10 mouse cellular contexts compared by ENCODE assay signal in genomic region chr10:68446797-68447125, GRCm38 (mm10).
DNase-seq lines count a peak whose midpoint lies in the region; TF ChIP-seq lines count a peak whose summit lies in the region.
"Had no signal": no experiment of that assay in that cellular context is flagged by ENCODE, and none has a peak within 500 bp of the region (broad histone marks: within the 10 kb centered on the region; RNA-seq: fewer than 3 reads in every experiment).

No protein-coding gene starts in this region.

- TF ChIP-seq POLR2A in embryonic fibroblast, embryonic 13.5 days (IDR thresholded peaks at IDR 0.05; ENCODE audit: low read depth, low read length), result peak; percentile 24; the same call in 1 of the 2 replicates

- H3K27ac ChIP-seq in embryonic fibroblast, embryonic 13.5 days (ENCODE audit: insufficient read depth, low read length), result peak overlapping the region; percentile 99

- no peak for TF ChIP-seq CTCF in embryonic fibroblast, embryonic 13.5 days (IDR thresholded peaks at IDR 0.05; ENCODE audit: borderline replicate concordance, insufficient read depth, low read length)

- 6% methylated on average over 5 of the region's 5 CpGs for WGBS in large intestine, adult 2 months

- peaks cover 17% of the 10 kb centered on the region for H3K4me1 ChIP-seq in embryonic fibroblast, embryonic 13.5 days (ENCODE audit: control insufficient read depth, insufficient read depth, low read length)

- no peak overlapping the region for H3K4me3 ChIP-seq in embryonic fibroblast, embryonic 13.5 days (ENCODE audit: insufficient read depth, low read length)

- DNase-seq in embryo, embryonic 10 days (ENCODE audit: low spot score), result peak; percentile 32
- no peak for DNase-seq in embryo, embryonic 11 days
- peak; percentile 54 for DNase-seq in large intestine, adult 2 months (ENCODE audit: low read depth, low spot score)
- DNase-seq in lung, postnatal 4 days, result peak; percentile 47
- no peak for DNase-seq in adrenal gland, postnatal 10 days
- no peak for DNase-seq in gastrocnemius, adult 8-10 months (ENCODE audit: low spot score in 2 of 2)
- DNase-seq in right cerebral cortex, postnatal 14 days, result no peak
- DNase-seq: adrenal gland, adult 8-10 months; right cerebral cortex, postnatal 4 days had no signal

Comparison
In these comparisons a context has a peak if more than half of its experiments do, and no peak if none do; other contexts are left out.
1. DNase-seq: peak in embryo, embryonic 10 days (single experiment), large intestine, adult 2 months (single experiment) and lung, postnatal 4 days (2 of 2); none in embryo, embryonic 11 days (single experiment), adrenal gland, postnatal 10 days (single experiment), gastrocnemius, adult 8-10 months (0 of 2) and right cerebral cortex, postnatal 14 days (single experiment).